Comparison of ENCODE assay signal across 8 mouse cellular contexts in the genomic region with DNA sequence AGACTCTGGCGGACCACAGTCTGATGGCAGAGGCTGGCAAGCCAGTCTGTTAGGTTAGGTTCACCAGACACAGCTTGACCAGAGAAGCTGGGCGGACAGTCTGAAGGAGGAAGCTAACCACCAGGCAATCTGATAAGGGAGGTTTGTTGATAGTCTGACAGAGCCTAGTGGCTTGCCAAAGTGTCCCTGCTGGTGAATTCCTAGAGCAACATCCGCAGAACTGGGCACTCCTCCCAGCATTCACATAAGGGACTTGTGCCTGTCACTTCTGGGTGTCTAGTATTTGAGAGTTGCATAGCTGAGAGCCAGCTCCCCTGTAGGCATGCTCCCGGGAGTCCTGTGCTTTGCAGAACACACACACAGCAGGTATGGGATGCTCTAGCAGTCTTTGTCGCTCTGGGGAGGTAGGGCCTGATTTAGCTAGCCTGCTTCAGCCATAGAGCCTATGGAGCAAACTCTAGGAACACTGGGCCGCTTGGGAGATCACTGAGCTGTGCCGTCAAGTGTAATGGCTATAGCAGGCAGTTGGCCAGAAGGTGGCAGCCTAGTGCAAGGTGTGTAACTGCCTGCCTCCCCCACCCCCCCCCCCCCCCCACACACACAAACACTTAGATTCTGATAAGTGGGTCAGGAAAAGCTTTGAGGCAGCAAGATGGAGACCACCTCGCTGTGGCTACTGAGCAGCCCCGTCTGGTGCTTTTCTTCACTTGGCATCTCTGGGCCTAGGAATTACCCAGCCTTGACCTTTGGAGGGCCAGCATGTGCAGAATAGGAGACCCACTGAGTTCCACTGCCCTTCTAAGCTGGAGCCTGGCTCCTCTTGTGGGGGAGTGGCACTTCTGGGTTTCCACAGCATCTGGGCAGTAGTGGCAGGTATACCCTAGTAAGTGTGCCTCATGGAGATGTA. TPM values are rescaled to one million over a fixed set of nuclear protein-coding genes. Genes with fewer than 3 reads are reported as not detected.
DNase-seq lines count a peak whose midpoint lies in the region; ATAC-seq lines count a peak whose summit lies in the region.

No protein-coding gene starts in this region.

- H3K4me2 ChIP-seq in midbrain, embryonic 15.5 days, result no peak overlapping the region

- H3K4me3 ChIP-seq in embryonic facial prominence, embryonic 10.5 days, result no peak overlapping the region
- no peak overlapping the region for H3K4me3 ChIP-seq in midbrain, embryonic 15.5 days

- WGBS in embryonic facial prominence, embryonic 10.5 days, result 53% methylated on average over 9 of the region's 9 CpGs
- WGBS in midbrain, embryonic 15.5 days, result 48% methylated on average over 9 of the region's 9 CpGs

- H3K27me3 ChIP-seq in embryonic facial prominence, embryonic 10.5 days (replicated peaks; ENCODE audit: low read depth, poor library complexity, severe bottlenecking), result peaks cover 4% of the 10 kb centered on the region
- no peaks in the 10 kb centered on the region for H3K27me3 ChIP-seq in midbrain, embryonic 15.5 days (replicated peaks)

- H3K27ac ChIP-seq in embryonic facial prominence, embryonic 10.5 days (replicated peaks), result no peak overlapping the region
- no peak overlapping the region for H3K27ac ChIP-seq in midbrain, embryonic 15.5 days

- peak; percentile 75 for DNase-seq in embryo, embryonic 10 days (ENCODE audit: low spot score)
- DNase-seq in embryo, embryonic 9.5 days (ENCODE audit: extremely low spot score), result no peak
- peak; percentile 52 for DNase-seq in right cerebral cortex, adult 18-20 months
- DNase-seq in right cerebral cortex, postnatal 36 days (ENCODE audit: low spot score in 2 of 2), result no peak
- DNase-seq in embryonic facial prominence, embryonic 10.5 days (ENCODE audit: low spot score), result peak; percentile 53
- peak; percentile 85 for DNase-seq in kidney, postnatal 14 days
- DNase-seq in frontal cortex, postnatal 14 days (ENCODE audit: low spot score in 2 of 2), result no peak

- H3K9ac ChIP-seq in midbrain, embryonic 15.5 days, result no peak overlapping the region

- no peaks in the 10 kb centered on the region for H3K9me3 ChIP-seq in embryonic facial prominence, embryonic 10.5 days
- no peaks in the 10 kb centered on the region for H3K9me3 ChIP-seq in midbrain, embryonic 15.5 days

- H3K36me3 ChIP-seq in embryonic facial prominence, embryonic 10.5 days (replicated peaks), result no peaks in the 10 kb centered on the region
- no peaks in the 10 kb centered on the region for H3K36me3 ChIP-seq in midbrain, embryonic 15.5 days (replicated peaks)

- 0 out of 2 replicates have a peak, but pooled peaks have one; percentile 16 for ATAC-seq in midbrain, embryonic 15.5 days (replicated peaks)

- peaks cover 44% of the 10 kb centered on the region for H3K4me1 ChIP-seq in embryonic facial prominence, embryonic 10.5 days
- no peaks in the 10 kb centered on the region; the same call in 1 of the 2 replicates for H3K4me1 ChIP-seq in midbrain, embryonic 15.5 days

RNA-seq across cellular contexts. Expression of gene Prr5, which starts 2.2 kb away (rescaled TPM):
- polyA plus RNA-seq in embryonic facial prominence, embryonic 10.5 days (2016; fragmentation: Nextera tagmentation; extraction: Ambion mirVana), result 16.2 and 17.7 TPM in 2 replicates
- polyA plus RNA-seq in midbrain, embryonic 15.5 days (2015; fragmentation: Nextera tagmentation; extraction: Ambion mirVana), result 27.5 and 27.7 TPM in 2 replicates

RNA-seq across cellular contexts. Expression of gene Arhgap8, which starts 48.2 kb away (rescaled TPM):
- 5.9 and 6.6 TPM in 2 replicates for polyA plus RNA-seq in embryonic facial prominence, embryonic 10.5 days (2016; fragmentation: Nextera tagmentation; extraction: Ambion mirVana)
- 0.59 and 0.73 TPM in 2 replicates for polyA plus RNA-seq in midbrain, embryonic 15.5 days (2015; fragmentation: Nextera tagmentation; extraction: Ambion mirVana)

Comparison
In these comparisons a context has a peak if more than half of its experiments do, and no peak if none do; other contexts are left out.
1. DNase-seq: peak in embryo, embryonic 10 days (single experiment), right cerebral cortex, adult 18-20 months (single experiment), embryonic facial prominence, embryonic 10.5 days (single experiment) and kidney, postnatal 14 days (single experiment); none in embryo, embryonic 9.5 days (single experiment), right cerebral cortex, postnatal 36 days (0 of 2) and frontal cortex, postnatal 14 days (0 of 2).